Mouse (Mus musculus): ENCODE measurements around the gene Krt19. TPM values are rescaled to one million over a fixed set of nuclear protein-coding genes. Genes with fewer than 3 reads are reported as not detected.

Gene Krt19
- total and polyA plus RNA-seq, 2 experiments from 2014 or later, result 20.6 to 52.2 TPM

- no peak for ATAC-seq (ENCODE audit: insufficient read depth, low read depth)
- Histone ChIP-seq H3K9ac (replicated peaks; ENCODE audit: low read depth, low read length) (no peak within 1 kb of the TSS), H3K4me1 (ENCODE audit: control insufficient read depth, insufficient read depth) (no peaks in the 10 kb centered on the region), H3K9me3 (replicated peaks; ENCODE audit: control insufficient read depth, low read length) (no peaks in the 10 kb centered on the region), H3K36me3 (replicated peaks; ENCODE audit: control insufficient read depth, insufficient read depth, low read length) (no peaks in the 10 kb centered on the region), H3K27me3 (ENCODE audit: control insufficient read depth, insufficient read depth, low read length) (0 out of 2 replicates have a peak, but pooled peaks cover 21% of the 10 kb centered on the region), H3K4me3 (ENCODE audit: low read depth, low read length) (no peak within 1 kb of the TSS), H3K4me2 (ENCODE audit: low read depth, low read length) (no peak within 1 kb of the TSS), H3K27ac (ENCODE audit: low read depth) (no peak within 1 kb of the TSS)
- DNase-seq (ENCODE audit: low spot score), result no peak
- TF ChIP-seq CTCF (IDR thresholded peaks at IDR 0.05; ENCODE audit: low read depth) (no peak), EP300 (IDR thresholded peaks at IDR 0.05; ENCODE audit: low read depth) (no peak)
- 50% methylated on average over 7 of the region's 7 CpGs for WGBS
These were observed 12.7 kb downstream of the Krt19 start, which contains the start of gene Krt15 for GRCm38 (mm10) chr11:100135731-100136130. TSS of gene Krt15 (minus strand) at chr11:100135928.

DNA sequence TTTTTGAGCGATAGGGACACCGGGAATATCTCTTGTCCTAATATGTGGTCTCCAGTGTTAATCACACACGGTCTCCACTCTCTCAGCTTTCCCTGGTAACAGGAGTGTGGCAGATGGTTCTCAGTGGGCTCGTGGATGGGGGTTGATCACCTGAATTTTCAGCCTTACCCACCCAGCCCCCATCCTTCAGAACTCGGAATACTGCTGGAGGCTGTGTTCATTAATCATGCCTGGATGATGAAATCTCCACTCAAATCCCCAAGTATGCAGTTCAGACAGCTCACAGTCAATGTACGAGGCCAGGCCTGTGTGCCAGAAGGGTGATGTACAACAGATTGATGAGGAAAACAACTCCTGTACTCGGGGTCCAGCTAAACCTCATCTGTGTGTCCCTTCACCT, 23.6 kb downstream of the Krt19 start:
- Histone ChIP-seq H3K36me3 (replicated peaks; ENCODE audit: control insufficient read depth, insufficient read depth, low read length) (no peaks in the 10 kb centered on the region), H3K4me2 (ENCODE audit: low read depth, low read length) (no peak overlapping the region), H3K4me1 (ENCODE audit: control insufficient read depth, insufficient read depth) (no peaks in the 10 kb centered on the region), H3K9me3 (replicated peaks; ENCODE audit: control insufficient read depth, low read length) (no peaks in the 10 kb centered on the region), H3K27me3 (ENCODE audit: control insufficient read depth, insufficient read depth, low read length) (no peaks in the 10 kb centered on the region), H3K9ac (replicated peaks; ENCODE audit: low read depth, low read length) (no peak overlapping the region), H3K4me3 (ENCODE audit: low read depth, low read length) (no peak overlapping the region), H3K27ac (ENCODE audit: low read depth) (no peak overlapping the region)
- WGBS, result 71% methylated on average over 7 of the region's 7 CpGs
- no peak for ATAC-seq (ENCODE audit: insufficient read depth, low read depth)
- TF ChIP-seq CTCF (IDR thresholded peaks at IDR 0.05; ENCODE audit: low read depth) (no peak), EP300 (IDR thresholded peaks at IDR 0.05; ENCODE audit: low read depth) (no peak)
- no peak for DNase-seq (ENCODE audit: low spot score)

GRCm38 (mm10) chr11:100121466-100121865, 27.0 kb downstream of the Krt19 start, which contains the start of gene Krt13:
TSS of gene Krt13 (minus strand) at chr11:100121566.
- H3K4me1 ChIP-seq (ENCODE audit: control insufficient read depth, insufficient read depth), result no peaks in the 10 kb centered on the region
- H3K27me3 ChIP-seq (ENCODE audit: control insufficient read depth, insufficient read depth, low read length), result no peaks in the 10 kb centered on the region
- TF ChIP-seq EP300 (IDR thresholded peaks at IDR 0.05; ENCODE audit: low read depth) (no peak), CTCF (IDR thresholded peaks at IDR 0.05; ENCODE audit: low read depth) (no peak)
- no peak for ATAC-seq (ENCODE audit: insufficient read depth, low read depth)
- H3K27ac ChIP-seq (ENCODE audit: low read depth), result no peak within 1 kb of the TSS
- no peak within 1 kb of the TSS for H3K4me2 ChIP-seq (ENCODE audit: low read depth, low read length)
- H3K9ac ChIP-seq (replicated peaks; ENCODE audit: low read depth, low read length), result no peak within 1 kb of the TSS
- no peaks in the 10 kb centered on the region for H3K36me3 ChIP-seq (replicated peaks; ENCODE audit: control insufficient read depth, insufficient read depth, low read length)
- 67% methylated on average over 3 of the region's 3 CpGs for WGBS
- no peaks in the 10 kb centered on the region for H3K9me3 ChIP-seq (replicated peaks; ENCODE audit: control insufficient read depth, low read length)
- no peak within 1 kb of the TSS for H3K4me3 ChIP-seq (ENCODE audit: low read depth, low read length)
- no peak for DNase-seq (ENCODE audit: low spot score)

- Histone ChIP-seq H3K27ac (ENCODE audit: low read depth) (no peak overlapping the region), H3K4me3 (ENCODE audit: low read depth, low read length) (no peak overlapping the region), H3K9ac (replicated peaks; ENCODE audit: low read depth, low read length) (no peak overlapping the region), H3K36me3 (replicated peaks; ENCODE audit: control insufficient read depth, insufficient read depth, low read length) (no peaks in the 10 kb centered on the region), H3K27me3 (ENCODE audit: control insufficient read depth, insufficient read depth, low read length) (no peaks in the 10 kb centered on the region), H3K4me1 (ENCODE audit: control insufficient read depth, insufficient read depth) (no peaks in the 10 kb centered on the region), H3K4me2 (ENCODE audit: low read depth, low read length) (no peak overlapping the region), H3K9me3 (replicated peaks; ENCODE audit: control insufficient read depth, low read length) (no peaks in the 10 kb centered on the region)
- ATAC-seq (ENCODE audit: insufficient read depth, low read depth), result no peak
- DNase-seq (ENCODE audit: low spot score), result no peak
- TF ChIP-seq EP300 (IDR thresholded peaks at IDR 0.05; ENCODE audit: low read depth) (no peak), CTCF (IDR thresholded peaks at IDR 0.05; ENCODE audit: low read depth) (no peak)
- WGBS, result 40% methylated on average over 5 of the region's 5 CpGs
These were observed 28.1 kb downstream of the Krt19 start for GRCm38 (mm10) chr11:100120331-100120730.

DNA sequence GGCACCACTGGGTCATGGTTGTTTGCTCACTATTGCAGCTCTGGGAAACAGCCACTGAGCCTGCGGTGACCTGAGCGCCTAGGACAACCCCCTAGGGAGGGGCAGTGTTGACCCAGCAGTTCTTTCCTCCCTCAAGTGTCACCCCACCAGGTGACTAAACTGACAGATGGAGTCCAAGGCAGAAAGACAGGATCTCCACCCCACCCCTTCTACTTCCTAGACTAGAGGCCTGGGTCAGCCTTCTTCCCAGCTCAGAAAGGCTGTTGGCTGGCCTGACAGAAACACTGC, 34.8 kb downstream of the Krt19 start:
- 62% methylated on average over 2 of the region's 2 CpGs for WGBS
- Histone ChIP-seq H3K4me3 (ENCODE audit: low read depth, low read length) (no peak overlapping the region), H3K27ac (ENCODE audit: low read depth) (no peak overlapping the region), H3K9me3 (replicated peaks; ENCODE audit: control insufficient read depth, low read length) (no peaks in the 10 kb centered on the region), H3K9ac (replicated peaks; ENCODE audit: low read depth, low read length) (no peak overlapping the region), H3K4me1 (ENCODE audit: control insufficient read depth, insufficient read depth) (no peaks in the 10 kb centered on the region), H3K36me3 (replicated peaks; ENCODE audit: control insufficient read depth, insufficient read depth, low read length) (no peaks in the 10 kb centered on the region), H3K27me3 (ENCODE audit: control insufficient read depth, insufficient read depth, low read length) (no peaks in the 10 kb centered on the region), H3K4me2 (ENCODE audit: low read depth, low read length) (no peak overlapping the region)
- no peak for DNase-seq (ENCODE audit: low spot score)
- no peak for ATAC-seq (ENCODE audit: insufficient read depth, low read depth)
- no peak for TF ChIP-seq EP300 (IDR thresholded peaks at IDR 0.05; ENCODE audit: low read depth)
- TF ChIP-seq CTCF (IDR thresholded peaks at IDR 0.05; ENCODE audit: low read depth), result no peak

DNA sequence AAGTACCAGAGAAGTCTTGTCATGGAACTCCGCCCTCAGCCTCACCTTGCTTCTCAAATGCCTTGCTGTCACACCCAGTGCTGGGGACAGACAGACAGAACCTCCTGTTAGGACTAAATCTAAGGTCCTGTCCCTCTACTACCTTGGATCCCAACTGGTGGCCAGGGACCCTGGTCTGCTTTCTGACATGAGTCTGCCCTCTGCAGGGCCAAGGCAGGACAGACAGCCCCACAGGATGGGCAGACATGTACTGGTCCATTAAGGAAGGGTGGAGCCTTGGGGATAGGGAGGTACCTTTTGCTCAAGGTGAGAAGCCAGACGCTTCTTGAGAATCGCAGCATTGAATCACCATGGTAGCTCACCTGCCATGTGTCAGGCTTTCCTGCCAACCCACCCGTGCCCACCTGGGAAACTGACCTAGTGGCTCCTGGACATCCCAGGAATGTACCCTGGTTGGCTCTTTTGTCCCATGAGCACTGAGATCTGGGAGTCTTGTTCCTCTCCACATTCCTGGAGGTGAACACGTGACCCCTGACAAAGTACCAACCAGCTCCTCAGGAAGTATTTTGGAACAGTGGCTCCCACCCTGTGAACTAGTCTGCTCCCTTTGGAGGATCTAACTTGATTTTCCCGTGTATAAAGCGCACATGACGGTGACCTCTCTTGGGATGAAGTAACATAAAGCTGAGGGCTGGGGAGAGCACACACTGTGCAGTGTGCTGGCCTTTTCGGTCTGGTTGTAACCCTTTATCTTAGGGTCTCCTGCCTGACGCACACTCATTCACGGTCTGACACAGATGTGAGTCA, 35.3 kb downstream of the Krt19 start:
- H3K27ac ChIP-seq (ENCODE audit: low read depth), result no peak overlapping the region
- no peak for ATAC-seq (ENCODE audit: insufficient read depth, low read depth)

More for the DNA sequence above, 35.3 kb downstream of the Krt19 start:
- no peak for TF ChIP-seq CTCF (IDR thresholded peaks at IDR 0.05; ENCODE audit: low read depth)
- TF ChIP-seq EP300 (IDR thresholded peaks at IDR 0.05; ENCODE audit: low read depth), result no peak
- no peak for DNase-seq (ENCODE audit: low spot score)
- Histone ChIP-seq H3K9me3 (replicated peaks; ENCODE audit: control insufficient read depth, low read length) (no peaks in the 10 kb centered on the region), H3K4me2 (ENCODE audit: low read depth, low read length) (no peak overlapping the region), H3K9ac (replicated peaks; ENCODE audit: low read depth, low read length) (no peak overlapping the region), H3K36me3 (replicated peaks; ENCODE audit: control insufficient read depth, insufficient read depth, low read length) (no peaks in the 10 kb centered on the region), H3K4me1 (ENCODE audit: control insufficient read depth, insufficient read depth) (no peaks in the 10 kb centered on the region), H3K4me3 (ENCODE audit: low read depth, low read length) (no peak overlapping the region), H3K27me3 (ENCODE audit: control insufficient read depth, insufficient read depth, low read length) (no peaks in the 10 kb centered on the region)
- 73% methylated on average over 11 of the region's 11 CpGs for WGBS

Measured in heart, postnatal 0 days (tissue).